Comparison of ENCODE assay signal across 19 mouse cellular contexts in the genomic region with DNA sequence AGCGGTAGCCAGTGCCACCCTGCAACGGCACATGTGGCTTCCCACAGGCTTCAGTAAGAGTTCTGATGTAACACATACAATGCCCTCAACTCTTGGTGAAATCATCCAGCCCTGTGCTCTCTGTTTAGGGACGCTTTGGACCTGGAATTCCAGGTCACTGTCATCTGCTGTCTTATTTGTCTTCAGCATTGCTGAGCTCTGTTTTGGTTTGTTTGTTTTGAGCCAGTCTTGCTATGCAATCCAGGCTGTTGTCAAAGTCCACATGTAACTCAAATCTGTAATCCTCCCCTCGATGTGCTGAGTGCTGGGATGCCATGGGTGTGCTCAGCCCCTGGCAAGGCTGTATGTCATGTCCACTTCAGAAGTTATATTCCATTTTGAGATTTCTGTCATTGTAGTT.
"Had no signal": no experiment of that assay in that cellular context is flagged by ENCODE, and none has a peak within 500 bp of the region (broad histone marks: within the 10 kb centered on the region; RNA-seq: fewer than 3 reads in every experiment).

No protein-coding gene starts in this region.

- H3K4me2 ChIP-seq: lung, embryonic 14.5 days; midbrain, embryonic 12.5 days; neural tube, embryonic 13.5 days; neural tube, embryonic 15.5 days had no signal

- H3K4me3 ChIP-seq: midbrain, embryonic 10.5 days; midbrain, embryonic 12.5 days; myocyte; neural tube, embryonic 13.5 days; neural tube, embryonic 15.5 days had no signal

- H3K4me1 ChIP-seq: midbrain, embryonic 10.5 days; midbrain, embryonic 12.5 days; neural tube, embryonic 15.5 days had no signal

- DNase-seq: lung, adult 18-20 months; lung, embryonic 14.5 days; lung, postnatal 10 days; lung, postnatal 4 days; midbrain, embryonic 14.5 days; retina, postnatal 1 day; right cerebral cortex, adult 18-20 months; right cerebral cortex, postnatal 25 days; right cerebral cortex, postnatal 4 days; spleen, adult 18-20 months; thymus, adult 18-20 months; thymus, postnatal 14 days; thymus, postnatal 36 days had no signal

- H3K9ac ChIP-seq: lung, embryonic 14.5 days; midbrain, embryonic 12.5 days; neural tube, embryonic 13.5 days; neural tube, embryonic 15.5 days had no signal

- H3K27ac ChIP-seq: midbrain, embryonic 10.5 days; midbrain, embryonic 12.5 days; neural tube, embryonic 13.5 days; neural tube, embryonic 15.5 days had no signal

- ATAC-seq: midbrain, embryonic 16.5 days had no signal

- H3K9me3 ChIP-seq: midbrain, embryonic 10.5 days; midbrain, embryonic 12.5 days; neural tube, embryonic 13.5 days; neural tube, embryonic 15.5 days had no signal

- H3K27me3 ChIP-seq: midbrain, embryonic 12.5 days; neural tube, embryonic 13.5 days; neural tube, embryonic 15.5 days had no signal
